Mouse (Mus musculus) intestine, embryonic 14.5 days (tissue): Measurements from ENCODE around the gene Ost4. TPM values are rescaled to one million over a fixed set of nuclear protein-coding genes. Genes with fewer than 3 reads are reported as not detected.

Experiments used
- ATAC-seq: fragments of 200-750 bp; cut with Nextera tagmentation; replicated peaks from 2 replicates; pipeline ENCODE4 v1.8.0; 2017; ENCODE audit warnings: low read depth, moderate number of reproducible peaks, moderate TSS enrichment, moderate library complexity; ENCODE audit not compliant: low FRiP score, low TSS enrichment
- DNase-seq: peaks from one replicate; pipeline ENCODE4 v3.0.0-alpha.2; 2018; ENCODE audit warnings: low spot score
- H3K27ac ChIP-seq: fragments of 300-500 bp; sonication (generic); 2 replicates; pipeline ENCODE4 v1.5.1; 2014; ENCODE audit warnings: low read depth, mild to moderate bottlenecking, control low read depth
- H3K27me3 ChIP-seq: fragments of 300-500 bp; sonication (generic); replicated peaks from 2 replicates; pipeline ENCODE4 v1.6.1; 2014; ENCODE audit warnings: low read length, control low read depth; ENCODE audit not compliant: control insufficient read depth, insufficient read depth
- H3K36me3 ChIP-seq: fragments of 300-500 bp; sonication (generic); 2 replicates; pipeline ENCODE4 v1.6.1; 2014; ENCODE audit warnings: low read length, control low read depth; ENCODE audit not compliant: control insufficient read depth, insufficient read depth
- H3K4me1 ChIP-seq: fragments of 300-500 bp; sonication (generic); replicated peaks from 2 replicates; pipeline ENCODE4 v1.6.1; 2014; ENCODE audit warnings: low read length, control low read depth, mixed read lengths; ENCODE audit not compliant: control insufficient read depth, insufficient read depth
- H3K4me2 ChIP-seq: fragments of 300-500 bp; sonication (generic); 2 replicates; pipeline ENCODE4 v1.6.1; 2014; ENCODE audit warnings: low read length
- H3K4me3 ChIP-seq: fragments of 300-500 bp; sonication (generic); 2 replicates; pipeline ENCODE4 v1.5.1; 2014; ENCODE audit warnings: low read depth, low read length, control low read depth, mixed read lengths
- H3K9ac ChIP-seq: fragments of 300-500 bp; sonication (generic); 2 replicates; pipeline ENCODE4 v1.6.1; 2014; ENCODE audit warnings: mild to moderate bottlenecking, low read length
- H3K9me3 ChIP-seq: fragments of 300-500 bp; sonication (generic); 2 replicates; pipeline ENCODE4 v1.6.1; 2016; ENCODE audit warnings: low read length, control low read depth; ENCODE audit not compliant: control insufficient read depth
- WGBS: fragments of 180-500 bp; shearing (Covaris S2); extraction: QIAGEN DNeasy Blood & Tissue Kit; methylation state at CpG from one replicate; pipeline ENCODE4 v1.1.7; 2014; 5-methylcytosine and 5-hydroxymethylcytosine counted together
- polyA plus RNA-seq: library from polyadenylated mRNA; unstranded; fragments of >200 nt; fragmentation: Nextera tagmentation; extraction: Ambion mirVana; gene quantifications from 2 replicates; pipeline ENCODE4 v1.2.1, GENCODE M21; 2014

Gene Ost4
- polyA plus RNA-seq, 1 experiment from 2014 or later: 490 TPM

GRCm38 (mm10) chr5:30915456-30915855 is 7.9 kb upstream of the Ost4 start:
- Histone ChIP-seq H3K27me3 (no peaks in the 10 kb centered on the region), H3K36me3 (peaks cover 38% of the 10 kb centered on the region), H3K4me2 (peak overlapping the region; percentile 89), H3K4me3 (peak overlapping the region; percentile 75), H3K9me3 (no peaks in the 10 kb centered on the region), H3K4me1 (peaks cover 32% of the 10 kb centered on the region), H3K9ac (peak overlapping the region; percentile 84), H3K27ac (peak overlapping the region; percentile 96)
- ATAC-seq: peak; percentile 1; the same call in 1 of the 2 replicates
- 47% methylated on average over 9 of the region's 9 CpGs for WGBS
- DNase-seq: peak; percentile 61

GRCm38 (mm10) chr5:30914849-30915248 is 7.3 kb upstream of the Ost4 start:
- Histone ChIP-seq H3K36me3 (peaks cover 31% of the 10 kb centered on the region), H3K4me2 (peak overlapping the region; percentile 89), H3K27ac (peak overlapping the region; percentile 96), H3K9ac (peak overlapping the region; percentile 84), H3K4me3 (peak overlapping the region; percentile 75), H3K9me3 (no peaks in the 10 kb centered on the region), H3K27me3 (no peaks in the 10 kb centered on the region), H3K4me1 (peaks cover 30% of the 10 kb centered on the region)
- WGBS: 42% methylated on average over 6 of the region's 6 CpGs
- ATAC-seq (no peak), DNase-seq (no peak)

- Histone ChIP-seq H3K27ac (peak overlapping the region; percentile 96), H3K36me3 (peaks cover 25% of the 10 kb centered on the region), H3K27me3 (no peaks in the 10 kb centered on the region), H3K4me1 (peaks cover 34% of the 10 kb centered on the region), H3K4me2 (peak overlapping the region; percentile 89), H3K9ac (peak overlapping the region; percentile 84), H3K9me3 (no peaks in the 10 kb centered on the region), H3K4me3 (peak overlapping the region; percentile 75)
- ATAC-seq: no peak
- no peak for DNase-seq
- WGBS: 51% methylated on average over 7 of the region's 7 CpGs
Measured at GRCm38 (mm10) chr5:30914101-30914635, 6.6 kb upstream of the Ost4 start.

- Histone ChIP-seq H3K27ac (peak within 1 kb of the TSS; percentile 96), H3K4me3 (peak within 1 kb of the TSS; percentile 75), H3K27me3 (no peaks in the 10 kb centered on the region), H3K4me2 (peak within 1 kb of the TSS; percentile 89), H3K36me3 (peaks cover 15% of the 10 kb centered on the region), H3K9ac (peak within 1 kb of the TSS; percentile 84), H3K4me1 (peaks cover 42% of the 10 kb centered on the region), H3K9me3 (no peaks in the 10 kb centered on the region)
- 19% methylated on average over 13 of the region's 13 CpGs for WGBS
- DNase-seq (peak; percentile 85), ATAC-seq (peak; percentile 68)
Measured at GRCm38 (mm10) chr5:30913060-30913841, 5.7 kb upstream of the Ost4 start, which contains the start of gene Emilin1. TSS of gene Emilin1 (plus strand) at chr5:30913402.

GRCm38 (mm10) chr5:30912156-30912555 is 4.6 kb upstream of the Ost4 start:
- Histone ChIP-seq H3K36me3 (peaks cover 5% of the 10 kb centered on the region), H3K27me3 (no peaks in the 10 kb centered on the region), H3K4me2 (peak overlapping the region; percentile 89), H3K9me3 (no peaks in the 10 kb centered on the region), H3K4me1 (peaks cover 43% of the 10 kb centered on the region), H3K9ac (no peak overlapping the region; the same call in 1 of the 2 replicates), H3K27ac (peak overlapping the region; percentile 96), H3K4me3 (no peak overlapping the region)
- 43% methylated on average over 5 of the region's 5 CpGs for WGBS
- no peak for ATAC-seq
- DNase-seq: no peak

- Histone ChIP-seq H3K9me3 (no peaks in the 10 kb centered on the region), H3K36me3 (peaks cover 8% of the 10 kb centered on the region), H3K27me3 (no peaks in the 10 kb centered on the region), H3K4me3 (no peak overlapping the region), H3K27ac (0 out of 2 replicates have a peak overlapping the region, but pooled peaks have one; percentile 100), H3K9ac (no peak overlapping the region), H3K4me1 (peaks cover 45% of the 10 kb centered on the region), H3K4me2 (no peak overlapping the region)
- ATAC-seq (no peak), DNase-seq (no peak)
Measured at GRCm38 (mm10) chr5:30910481-30910880, 2.9 kb upstream of the Ost4 start.

GRCm38 (mm10) chr5:30909863-30910262 is 2.3 kb upstream of the Ost4 start:
- no peak overlapping the region for H3K4me2 ChIP-seq
- 74% methylated on average over 7 of the region's 7 CpGs for WGBS
- no peaks in the 10 kb centered on the region for H3K27me3 ChIP-seq
- H3K9ac ChIP-seq: no peak overlapping the region
- H3K9me3 ChIP-seq: no peaks in the 10 kb centered on the region
- no peak for ATAC-seq
- H3K4me1 ChIP-seq: peaks cover 50% of the 10 kb centered on the region
- peak overlapping the region; percentile 100 for H3K27ac ChIP-seq
- no peak overlapping the region for H3K4me3 ChIP-seq
- H3K36me3 ChIP-seq: peaks cover 15% of the 10 kb centered on the region
- DNase-seq: no peak

- Histone ChIP-seq H3K27me3 (no peaks in the 10 kb centered on the region), H3K4me2 (peak overlapping the region; percentile 94), H3K4me1 (peaks cover 52% of the 10 kb centered on the region), H3K9me3 (no peaks in the 10 kb centered on the region), H3K4me3 (no peak overlapping the region), H3K36me3 (peaks cover 20% of the 10 kb centered on the region), H3K9ac (no peak overlapping the region), H3K27ac (peak overlapping the region; percentile 100)
- ATAC-seq (no peak), DNase-seq (no peak)
- WGBS: 13% methylated on average over 7 of the region's 7 CpGs
Measured at GRCm38 (mm10) chr5:30909300-30909659, 1.7 kb upstream of the Ost4 start.
